Mouse (Mus musculus) activated CD4-positive, CD25-positive, alpha-beta regulatory T cell, adult 4 months (primary cell): ENCODE results near the gene Pim2. TPM values are rescaled to one million over a fixed set of nuclear protein-coding genes. Genes with fewer than 3 reads are reported as not detected.

Source experiments
- ATAC-seq: one replicate; pipeline ENCODE4 v1.8.0; 2017
- polyA plus RNA-seq, 2 experiments: library from polyadenylated mRNA; unstranded; fragments of 100-300 nt; shearing (Covaris generic); gene quantifications; one replicate each; pipeline ENCODE4 v1.2.1; 2017

Pim2 gene
- 10 to 100 TPM; 37.5 to 40.7 TPM for polyA plus RNA-seq

- ATAC-seq, result peak; percentile 94
These were observed at the start of gene Pim2 for GRCm38 (mm10) chrX:7878007-7878419. Pim2 (plus strand) TSS chrX:7878262.

- ATAC-seq, result no peak
These were observed 40.9 kb upstream of the Pim2 start for GRCm38 (mm10) chrX:7837146-7837545.

DNA sequence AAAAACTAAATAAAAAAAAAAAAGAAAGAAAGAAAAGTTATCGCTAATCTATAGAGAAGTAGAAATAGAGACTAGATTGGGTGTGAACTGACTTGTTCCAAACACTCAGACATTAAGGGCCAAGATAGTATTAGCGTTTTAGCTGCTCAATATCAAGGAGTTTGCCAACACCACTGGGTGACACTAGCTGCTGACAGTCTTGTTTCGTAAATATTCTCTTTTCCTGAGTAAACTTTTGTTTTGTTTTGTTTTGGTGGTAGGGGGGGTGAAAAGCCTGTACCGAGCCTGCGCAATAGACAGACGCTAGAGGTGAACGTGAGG, 37.3 kb upstream of the Pim2 start:
- ATAC-seq, result no peak

GRCm38 (mm10) chrX:7841163-7842162, 36.6 kb upstream of the Pim2 start, which contains the start of gene Otud5:
Otud5 (plus strand) TSS chrX:7841364.
- peak; percentile 87 for ATAC-seq

DNA sequence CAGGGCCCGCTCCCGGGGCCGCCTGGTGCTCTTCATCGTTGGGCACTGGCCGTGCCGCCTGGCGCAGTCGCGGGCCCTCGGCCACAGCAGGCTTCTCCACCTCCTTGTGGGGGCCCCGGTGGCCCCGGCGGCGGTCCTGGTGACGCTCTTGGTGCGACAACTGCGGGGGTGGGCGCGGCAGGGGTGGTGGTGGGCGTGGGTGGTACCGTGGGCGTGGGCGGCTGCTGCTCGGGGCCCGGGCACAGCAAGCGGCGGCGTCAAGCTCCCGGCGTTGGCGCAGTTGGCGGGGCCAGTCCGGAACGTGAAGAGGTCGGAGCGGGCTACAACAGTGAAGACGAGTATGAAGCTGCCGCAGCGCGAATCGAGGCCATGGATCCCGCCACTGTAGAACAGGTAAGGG, 35.7 kb upstream of the Pim2 start:
- ATAC-seq, result no peak

DNA sequence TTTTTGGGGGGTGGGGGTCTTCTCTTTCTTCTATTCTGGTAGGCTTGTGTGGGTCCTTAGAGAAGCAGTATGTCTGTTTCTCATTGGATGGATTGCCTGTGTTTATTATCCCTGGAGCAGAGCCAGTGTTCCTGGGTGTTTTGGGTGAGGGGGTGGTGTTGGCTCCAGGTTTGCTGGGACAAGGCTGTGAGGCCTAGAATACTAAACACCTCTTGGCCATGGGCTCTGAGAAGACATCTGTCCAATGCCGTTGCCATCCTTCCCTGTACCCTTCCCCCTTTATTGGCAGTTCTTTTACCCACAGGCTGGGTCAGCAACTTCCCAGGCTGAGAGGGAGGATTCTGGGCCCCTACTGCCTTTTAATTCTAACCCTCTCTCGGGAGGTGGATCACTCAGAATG, 30.2 kb upstream of the Pim2 start:
- no peak for ATAC-seq

- peak; percentile 52 for ATAC-seq
These were observed 23.5 kb upstream of the Pim2 start for GRCm38 (mm10) chrX:7854578-7854977.

- no peak for ATAC-seq
These were observed 18.8 kb upstream of the Pim2 start for GRCm38 (mm10) chrX:7859191-7859753.

- no peak for ATAC-seq
These were observed 14.9 kb upstream of the Pim2 start for GRCm38 (mm10) chrX:7863181-7863580.

DNA sequence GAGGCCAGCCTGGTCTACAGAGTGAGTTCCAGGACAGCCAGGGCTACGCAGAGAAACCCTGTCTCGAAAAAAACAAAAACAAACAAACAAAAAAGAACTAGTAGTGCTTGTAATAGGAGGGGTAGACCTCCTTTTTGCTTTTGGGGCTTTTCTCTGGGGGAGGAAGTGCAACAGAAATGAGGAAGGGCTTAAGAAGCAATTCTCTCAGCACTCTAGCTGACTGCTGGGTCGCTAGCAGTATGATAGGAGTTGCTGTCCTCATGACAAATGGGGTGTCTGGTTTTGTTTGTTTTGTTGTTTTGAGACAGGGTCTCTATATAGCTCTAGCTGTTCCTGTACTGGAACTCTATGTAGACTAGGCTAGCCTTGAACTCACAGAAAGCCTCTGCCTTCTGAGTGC, 13.5 kb upstream of the Pim2 start:
- ATAC-seq, result no peak

DNA sequence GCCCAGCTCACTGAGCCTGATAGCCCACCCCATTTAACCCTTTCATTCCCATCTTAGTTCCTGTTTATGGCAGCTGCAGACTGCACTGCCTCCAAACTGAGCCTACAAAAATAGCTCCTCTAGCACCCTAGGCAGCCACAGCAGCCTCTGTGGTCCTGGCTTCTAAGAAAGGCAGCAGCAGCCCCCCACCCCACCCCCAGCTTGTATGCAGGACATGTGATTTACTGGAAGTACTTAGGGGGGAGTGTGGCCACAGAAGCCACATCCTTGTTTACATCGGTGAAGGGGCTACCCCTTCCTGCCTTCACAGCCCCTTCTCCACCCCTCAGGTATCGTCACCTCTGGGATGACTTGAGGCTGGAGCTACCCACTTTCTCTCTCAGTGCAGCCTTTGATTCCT, 12.7 kb upstream of the Pim2 start:
- ATAC-seq, result peak; percentile 69

DNA sequence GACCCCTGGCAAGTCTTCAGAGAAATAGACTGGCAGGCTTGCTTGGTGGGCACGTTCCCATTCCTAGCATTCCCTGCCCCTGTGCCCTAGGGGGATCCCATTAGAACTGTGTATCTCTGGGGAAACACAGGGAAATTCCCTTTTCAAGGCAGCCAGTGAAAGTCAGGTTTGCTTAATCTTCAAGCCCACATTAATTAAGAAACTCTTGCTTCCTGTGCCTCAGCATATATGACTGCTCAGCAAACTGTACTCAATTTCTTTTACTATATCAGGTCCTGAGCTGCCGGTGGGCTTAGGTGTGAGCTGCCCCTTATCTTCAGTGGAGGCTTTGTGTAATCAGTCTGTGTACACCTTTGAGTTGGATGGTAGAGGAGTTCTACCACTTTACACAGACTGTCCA, 12.3 kb upstream of the Pim2 start:
- peak; percentile 55 for ATAC-seq

GRCm38 (mm10) chrX:7867141-7867540, 10.9 kb upstream of the Pim2 start:
- ATAC-seq, result no peak

GRCm38 (mm10) chrX:7868506-7868905, 9.6 kb upstream of the Pim2 start:
- no peak for ATAC-seq

DNA sequence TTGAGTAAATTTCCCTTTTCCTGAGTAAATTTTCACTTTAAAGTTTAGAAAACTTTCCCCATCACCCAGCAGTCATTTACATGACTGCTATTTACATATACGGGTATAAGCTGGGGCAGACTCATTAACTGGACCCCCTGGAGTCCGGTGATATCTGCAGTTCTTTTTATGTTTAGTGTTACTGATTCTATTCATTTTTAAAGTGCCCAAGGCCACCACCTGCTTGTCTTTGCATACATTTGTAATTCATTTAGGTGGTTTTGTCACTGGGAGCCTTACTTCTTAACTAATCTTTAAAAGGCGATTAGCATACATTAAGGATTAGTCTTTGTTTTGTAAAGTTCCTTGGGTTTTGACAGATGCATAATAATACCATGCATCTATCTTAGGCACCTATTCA, 8.2 kb upstream of the Pim2 start:
- no peak for ATAC-seq

GRCm38 (mm10) chrX:7878495-7878894, 433 bp downstream of the Pim2 start:
- ATAC-seq, result no peak

DNA sequence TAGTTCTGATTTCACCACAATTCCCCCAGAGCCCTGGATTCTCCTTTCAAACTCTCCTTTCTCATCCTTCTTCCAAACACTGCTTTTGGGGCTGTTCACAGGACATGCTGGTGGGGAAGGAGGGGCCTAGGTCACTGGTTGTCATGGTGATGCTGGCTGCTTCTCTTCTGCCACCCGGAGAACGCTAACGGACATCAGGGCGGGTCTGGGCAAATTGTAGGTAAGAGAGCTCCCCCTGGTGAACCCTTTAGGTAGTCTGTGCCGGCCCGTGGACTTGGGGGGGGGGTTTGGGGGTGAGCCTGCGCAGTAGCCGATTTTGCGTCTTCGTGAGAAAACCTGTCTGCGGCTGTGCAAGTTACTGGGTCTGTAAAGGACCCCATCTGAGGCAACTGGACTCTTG, 1.8 kb downstream of the Pim2 start:
- ATAC-seq, result peak; percentile 20

GRCm38 (mm10) chrX:7883841-7884567, 5.9 kb downstream of the Pim2 start, which contains the start of gene Slc35a2:
Slc35a2 (plus strand) TSS chrX:7884028.
- peak; percentile 66 for ATAC-seq

DNA sequence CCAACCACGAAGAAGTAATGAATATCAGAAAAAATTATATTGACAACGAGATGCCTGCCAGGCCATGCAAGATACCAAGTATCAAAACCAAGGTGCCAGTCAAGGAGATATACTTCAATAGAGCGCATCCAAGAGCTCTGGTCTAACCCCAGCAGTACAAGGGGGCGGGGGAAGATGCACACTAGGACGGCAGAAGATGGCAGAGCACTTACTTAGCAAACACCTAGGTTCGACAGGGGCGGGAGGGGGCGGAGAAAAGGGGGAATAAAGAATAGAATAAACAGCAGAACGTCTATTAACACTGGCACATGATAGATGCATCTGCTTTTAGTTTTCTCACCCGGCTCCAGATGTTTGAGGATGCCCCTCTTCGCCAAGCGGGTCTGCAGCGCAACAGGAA, 20.1 kb downstream of the Pim2 start:
- no peak for ATAC-seq

DNA sequence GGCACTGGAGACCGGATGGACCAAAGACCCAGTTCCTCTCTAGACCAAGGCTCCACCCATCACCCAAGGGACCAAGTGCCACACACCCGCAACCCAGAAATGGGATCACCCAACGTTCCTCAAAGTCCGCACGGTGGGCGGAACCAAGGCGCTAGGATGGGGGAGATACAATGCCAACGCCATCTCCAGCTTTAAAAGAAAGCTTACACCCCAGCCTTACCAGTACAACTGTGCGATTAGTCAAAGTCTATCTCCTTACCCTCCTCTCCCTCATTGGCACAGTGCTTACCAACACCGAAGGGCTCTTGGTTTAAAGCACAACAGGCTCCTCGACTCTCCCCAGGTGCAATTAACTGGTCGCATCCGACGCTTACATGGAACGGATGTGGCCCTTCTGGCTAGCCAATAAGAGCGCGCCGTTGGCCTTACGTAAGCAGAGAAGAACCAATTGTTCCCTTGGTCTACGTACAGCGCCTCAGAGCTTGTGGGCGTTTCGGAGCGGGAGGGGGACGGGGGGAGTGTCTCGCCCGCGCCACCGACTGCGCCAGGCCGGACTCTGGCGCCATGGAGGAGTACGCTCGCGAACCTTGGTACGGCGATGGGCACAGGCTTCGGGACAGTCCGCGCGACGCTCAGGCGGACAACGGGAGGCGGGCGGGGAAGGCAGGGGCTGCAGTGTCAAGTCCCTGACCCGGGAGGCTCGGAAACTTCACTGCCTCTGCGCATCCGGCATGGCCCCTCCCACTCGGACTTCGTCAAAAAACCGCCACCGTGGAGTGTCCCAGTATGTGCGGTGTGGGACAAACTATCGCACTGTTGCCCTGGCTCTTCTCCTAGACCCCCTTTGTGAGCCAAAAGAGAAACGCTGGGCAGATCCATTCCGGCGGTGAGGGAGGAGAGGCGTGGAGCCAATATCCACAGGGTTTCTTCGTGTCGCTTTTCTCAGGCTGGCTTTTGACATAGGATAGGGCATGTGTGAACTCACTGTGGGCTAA, 21.1 kb downstream of the Pim2 start, which contains the start of the genes Pqbp1 and Timm17b:
Gene Pqbp1, minus strand, starts transcription at position 390 of the 995 bp plus-strand sequence.
Gene Timm17b, plus strand, starts transcription at position 478 of the 995 bp plus-strand sequence.
- peak; percentile 96 for ATAC-seq

GRCm38 (mm10) chrX:7904441-7904840, 26.4 kb downstream of the Pim2 start:
- ATAC-seq, result no peak

GRCm38 (mm10) chrX:7907735-7908134, 29.7 kb downstream of the Pim2 start, which contains the start of gene Gm10491:
Gm10491 (minus strand) TSS chrX:7907835.
- no peak for ATAC-seq
